Mouse (Mus musculus) adrenal gland, postnatal 4 days (tissue): ENCODE data around the gene Ctdspl. TPM values are rescaled to one million over a fixed set of nuclear protein-coding genes. Genes with fewer than 3 reads are reported as not detected.

Source experiments
- DNase-seq, 2 experiments: peaks; one replicate each; pipeline ENCODE4 v3.0.0; 2021 to 2022; ENCODE audit warnings: low spot score in 2 of 2, mixed read lengths in 2 of 2
- long read RNA-seq, 2 experiments: library from polyadenylated mRNA; stranded (forward); transcript quantifications; one replicate each; pipeline ENCODE4 v2.0.0; 2021
- total RNA-seq, 2 experiments: library from RNA; stranded (reverse); gene quantifications; 2 replicates each; pipeline ENCODE4 v1.2.3; 2021

The Ctdspl gene
- total RNA-seq = 10 to 100 TPM; 32.5 to 37.4 TPM
- long read RNA-seq, experiment 1, full-length matches to known transcripts = 9 of 16 reads
- long read RNA-seq, experiment 1, partial matches to known transcripts = 1 of 16 reads
- long read RNA-seq, experiment 1, other reads (novel, unspliced or antisense) = 6 of 16 reads
- long read RNA-seq, experiment 2, full-length matches to known transcripts = 19 of 45 reads
- long read RNA-seq, experiment 2, partial matches to known transcripts = 3 of 45 reads
- long read RNA-seq, experiment 2, other reads (novel, unspliced or antisense) = 23 of 45 reads

- peak; percentile 28 to 46 for DNase-seq
These were observed at the start of gene Ctdspl for GRCm38 (mm10) chr9:118926111-118926650. TSS of gene Ctdspl (plus strand) at chr9:118926453.

- no peak for DNase-seq
These were observed 49.4 kb upstream of the Ctdspl start for GRCm38 (mm10) chr9:118876902-118877301.

- no peak for DNase-seq
These were observed 48.8 kb upstream of the Ctdspl start for GRCm38 (mm10) chr9:118877365-118878008.

GRCm38 (mm10) chr9:118878596-118878995 is 47.7 kb upstream of the Ctdspl start:
- no peak for DNase-seq

- DNase-seq = no peak
These were observed 44.8 kb upstream of the Ctdspl start for GRCm38 (mm10) chr9:118881281-118881945.

- no peak for DNase-seq
These were observed 44.3 kb upstream of the Ctdspl start for GRCm38 (mm10) chr9:118881946-118882284.

- no peak for DNase-seq
These were observed 43.1 kb upstream of the Ctdspl start for GRCm38 (mm10) chr9:118883150-118883549.

- DNase-seq = no peak
These were observed 40.5 kb upstream of the Ctdspl start for GRCm38 (mm10) chr9:118885785-118886184.

- no peak for DNase-seq
These were observed 39.1 kb upstream of the Ctdspl start for GRCm38 (mm10) chr9:118887201-118887600.

- no peak for DNase-seq
These were observed 38.5 kb upstream of the Ctdspl start for GRCm38 (mm10) chr9:118887734-118888133.

GRCm38 (mm10) chr9:118890149-118890548 is 36.1 kb upstream of the Ctdspl start:
- no peak for DNase-seq

- DNase-seq = no peak
These were observed 35.6 kb upstream of the Ctdspl start for GRCm38 (mm10) chr9:118890645-118891044.

GRCm38 (mm10) chr9:118891068-118891467 is 35.2 kb upstream of the Ctdspl start:
- DNase-seq = no peak

GRCm38 (mm10) chr9:118891593-118891992 is 34.7 kb upstream of the Ctdspl start:
- DNase-seq = no peak

GRCm38 (mm10) chr9:118895101-118895500 is 31.2 kb upstream of the Ctdspl start:
- DNase-seq = no peak

- no peak for DNase-seq
These were observed 25.6 kb upstream of the Ctdspl start for GRCm38 (mm10) chr9:118900677-118901076.

GRCm38 (mm10) chr9:118901917-118902316 is 24.3 kb upstream of the Ctdspl start:
- no peak for DNase-seq

- DNase-seq = peak; percentile 60 to 75
These were observed 18.2 kb upstream of the Ctdspl start for GRCm38 (mm10) chr9:118907934-118908620.

GRCm38 (mm10) chr9:118913048-118913447 is 13.2 kb upstream of the Ctdspl start:
- no peak for DNase-seq

GRCm38 (mm10) chr9:118913613-118914012 is 12.6 kb upstream of the Ctdspl start:
- no peak for DNase-seq

GRCm38 (mm10) chr9:118914589-118914988 is 11.7 kb upstream of the Ctdspl start:
- DNase-seq = no peak
